Mouse (Mus musculus) thymus, adult 18-20 months (tissue): ENCODE data around the gene Hoxa7.

Source experiments
- DNase-seq, 2 experiments: peaks; one replicate each; pipeline ENCODE4 v3.0.0; 2022; ENCODE audit warnings: mixed read lengths in 2 of 2

Hoxa7 gene

DNA sequence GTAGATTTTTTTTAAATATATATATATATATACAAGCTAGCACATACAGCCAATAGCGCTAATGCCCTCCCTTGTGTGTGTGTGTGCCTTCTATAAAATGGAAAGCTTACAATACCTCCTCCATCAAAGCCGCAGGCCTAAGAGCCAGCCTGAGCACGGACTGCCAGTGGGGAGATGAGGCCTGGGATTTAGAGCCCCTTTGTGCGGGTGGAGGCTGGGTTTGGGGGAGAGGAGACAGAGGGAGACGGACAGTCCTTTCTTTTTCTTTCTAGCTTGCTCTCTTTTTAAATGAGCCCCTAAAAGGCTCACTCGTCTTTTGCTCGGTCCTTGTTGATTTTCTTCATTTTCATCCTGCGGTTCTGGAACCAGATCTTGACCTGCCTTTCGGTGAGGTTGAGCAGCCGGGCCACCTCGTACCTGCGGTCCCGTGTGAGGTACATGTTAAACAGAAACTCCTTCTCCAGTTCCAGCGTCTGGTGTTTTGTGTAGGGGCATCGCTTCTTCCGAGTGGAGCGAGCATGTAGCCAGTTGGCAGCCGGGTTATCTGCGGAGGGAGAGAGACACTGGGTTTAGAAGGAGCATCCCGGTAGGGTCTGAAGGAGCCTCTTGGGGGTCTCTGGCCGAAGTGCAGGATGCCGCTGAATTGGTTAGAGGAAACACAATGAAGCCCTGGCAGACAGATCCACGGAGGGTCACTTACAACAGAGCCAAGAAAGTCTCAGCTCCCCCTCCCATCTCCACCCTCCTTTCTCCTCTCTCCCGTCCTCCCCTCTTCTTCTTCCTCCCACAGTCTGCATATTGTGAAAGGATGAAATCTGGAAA, 2.5 kb upstream of the Hoxa7 start:
- DNase-seq: no peak

- DNase-seq: no peak
These were observed 1.1 kb upstream of the Hoxa7 start for GRCm38 (mm10) chr6:52222729-52223128.

DNA sequence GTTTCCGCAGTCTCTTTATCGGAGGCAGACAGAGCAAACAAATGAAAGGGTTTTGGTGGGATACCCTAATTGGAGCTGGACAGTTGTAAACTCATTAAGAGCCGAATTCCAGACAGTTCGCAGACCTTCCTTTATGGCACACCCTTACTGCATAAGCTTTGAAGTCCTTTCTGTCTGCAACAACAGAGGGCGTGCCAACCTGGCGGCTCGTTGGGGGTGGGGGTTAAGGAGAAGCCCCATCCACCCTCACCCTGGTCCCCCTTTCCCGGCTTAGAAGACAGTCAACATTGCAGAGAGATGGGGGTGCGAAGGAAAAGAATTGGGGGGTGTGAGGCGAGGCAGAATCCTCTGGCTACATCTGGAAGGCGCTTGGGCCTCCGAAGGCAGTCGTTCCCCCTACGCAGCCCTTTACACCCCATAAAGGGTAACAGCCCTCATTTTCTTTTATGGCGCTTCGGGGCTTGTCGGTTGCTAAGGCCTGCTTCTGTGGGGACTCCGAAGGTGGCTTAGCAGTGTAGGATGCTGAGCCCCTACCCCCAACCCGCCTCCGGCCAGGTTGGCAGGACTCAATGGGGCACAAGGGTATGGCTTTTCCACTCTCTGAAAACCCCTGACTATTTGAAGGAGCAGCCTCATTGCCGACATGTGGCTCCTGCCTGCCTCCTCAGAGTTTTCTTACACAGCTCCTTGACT, 485 bp upstream of the Hoxa7 start:
- DNase-seq: peak in 1 of 2 experiments; percentile 3

DNA sequence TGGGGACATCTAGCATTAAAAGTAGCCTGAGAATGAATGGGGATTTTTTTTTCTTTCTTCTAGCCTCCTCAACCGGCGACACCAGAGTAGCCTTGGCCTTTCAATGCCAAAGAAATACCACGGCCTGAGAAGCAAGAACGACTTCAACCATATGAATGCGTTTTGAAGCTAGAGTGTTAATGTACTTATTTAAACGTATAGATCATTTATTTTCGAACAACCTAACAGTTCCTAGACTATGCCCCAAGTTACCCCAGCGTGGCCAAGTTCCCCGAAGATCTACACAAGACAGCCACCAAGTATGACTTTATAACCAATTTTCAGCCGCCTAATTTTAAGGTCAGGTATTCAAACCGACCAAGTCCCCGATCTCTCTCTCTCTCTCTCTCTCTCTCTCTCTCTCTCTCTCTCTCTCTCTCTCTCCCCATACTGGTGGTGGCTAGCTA, 766 bp downstream of the Hoxa7 start:
- DNase-seq: no peak

- DNase-seq: peak in 1 of 2 experiments; percentile 1
These were observed 1.4 kb downstream of the Hoxa7 start for GRCm38 (mm10) chr6:52220003-52220864.

DNA sequence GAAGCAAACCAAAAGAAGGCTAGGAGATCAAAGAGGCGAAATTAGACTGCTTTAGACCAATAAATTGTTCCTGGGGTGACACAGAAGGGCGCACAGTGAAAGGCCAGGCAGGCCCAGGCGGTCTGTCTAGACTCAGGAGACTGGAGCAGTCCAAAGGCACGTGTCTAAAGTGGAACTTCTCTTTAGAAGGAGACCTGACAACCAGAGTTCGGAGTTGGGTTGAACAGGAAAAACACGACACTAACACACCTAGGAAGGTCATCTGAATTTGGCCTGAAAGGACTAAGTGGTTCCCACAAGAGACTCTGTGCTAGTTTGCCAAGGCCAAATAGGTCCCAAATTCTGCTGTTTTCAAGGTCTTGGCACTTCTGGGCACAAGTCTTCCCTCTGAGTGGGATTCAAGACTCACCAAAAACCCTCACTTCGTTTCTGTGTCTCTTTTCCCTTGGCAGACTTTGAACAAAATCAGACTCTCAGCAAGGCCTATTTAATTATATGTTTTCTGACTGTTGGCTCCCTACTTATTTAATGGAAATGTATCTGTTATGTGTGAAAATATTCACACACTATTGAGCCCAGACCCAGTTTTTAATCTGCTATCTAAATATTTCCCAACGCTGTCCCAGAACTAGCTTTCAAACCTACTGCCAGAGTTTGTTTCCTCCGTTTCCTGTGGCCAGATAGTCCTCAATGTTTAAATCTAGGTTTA, 2.3 kb downstream of the Hoxa7 start:
- no peak for DNase-seq

- DNase-seq: no peak
These were observed 2.9 kb downstream of the Hoxa7 start for GRCm38 (mm10) chr6:52218643-52219215.

DNA sequence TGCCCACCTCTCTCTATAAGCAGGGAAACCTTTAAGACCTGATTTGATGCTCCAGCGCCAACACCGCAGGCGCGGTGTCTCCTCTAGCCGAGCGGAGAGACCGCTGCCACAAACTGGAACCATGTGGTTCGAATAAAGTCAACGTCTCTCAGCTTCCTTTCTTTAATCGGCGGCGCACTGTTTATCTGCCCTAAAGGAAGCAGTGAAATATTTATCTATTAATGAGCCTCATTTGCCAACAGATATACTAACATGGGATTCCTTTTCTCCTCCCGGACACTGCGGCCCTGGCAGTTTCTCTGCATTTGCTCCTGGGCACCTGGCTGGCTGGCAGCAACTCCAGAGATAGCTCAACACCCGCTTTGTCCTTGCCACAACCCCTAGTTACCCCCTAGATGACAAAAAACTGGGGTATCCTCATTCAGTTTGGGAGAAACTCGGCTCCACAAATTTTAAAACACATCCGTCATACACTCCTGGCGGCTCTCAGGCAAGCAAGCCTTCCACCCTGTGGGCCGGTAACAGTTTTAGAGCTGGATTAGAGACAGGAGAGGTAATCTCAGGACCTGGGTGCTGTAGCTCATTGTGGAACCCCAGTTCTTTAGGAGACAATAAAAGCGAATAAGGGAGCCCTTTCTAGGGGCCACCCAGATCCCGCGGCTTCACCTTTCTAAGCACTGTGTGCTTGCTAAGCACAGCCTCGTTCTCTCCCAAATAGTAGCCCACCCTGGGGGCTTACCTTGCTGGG, 3.6 kb downstream of the Hoxa7 start:
- no peak for DNase-seq

GRCm38 (mm10) chr6:52217459-52217768, 4.2 kb downstream of the Hoxa7 start:
- peak; percentile 52 to 58 for DNase-seq

- DNase-seq: no peak
These were observed 4.8 kb downstream of the Hoxa7 start for GRCm38 (mm10) chr6:52216691-52217458.

GRCm38 (mm10) chr6:52215771-52216535, 5.7 kb downstream of the Hoxa7 start:
- DNase-seq: no peak

DNA sequence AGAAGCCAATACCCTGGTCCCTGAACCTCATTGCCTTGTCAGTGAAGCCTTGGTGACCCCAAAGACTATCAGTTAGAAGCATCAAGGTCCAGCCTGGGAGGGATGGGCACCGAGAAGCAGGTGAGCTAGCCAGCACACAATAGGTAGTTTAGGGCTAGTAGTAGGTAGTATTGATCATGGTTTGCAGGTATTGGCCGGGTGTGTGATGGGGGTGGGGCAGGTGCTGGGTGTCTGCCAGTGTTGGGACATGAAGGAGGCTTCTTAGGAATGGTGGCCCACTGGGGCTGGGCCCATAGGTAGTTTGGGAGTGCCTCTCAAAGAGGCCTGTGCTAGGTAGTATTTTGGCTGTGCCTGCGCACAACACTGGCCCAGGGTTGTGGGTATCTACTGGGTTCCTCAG, 6.6 kb downstream of the Hoxa7 start:
- DNase-seq: no peak

DNA sequence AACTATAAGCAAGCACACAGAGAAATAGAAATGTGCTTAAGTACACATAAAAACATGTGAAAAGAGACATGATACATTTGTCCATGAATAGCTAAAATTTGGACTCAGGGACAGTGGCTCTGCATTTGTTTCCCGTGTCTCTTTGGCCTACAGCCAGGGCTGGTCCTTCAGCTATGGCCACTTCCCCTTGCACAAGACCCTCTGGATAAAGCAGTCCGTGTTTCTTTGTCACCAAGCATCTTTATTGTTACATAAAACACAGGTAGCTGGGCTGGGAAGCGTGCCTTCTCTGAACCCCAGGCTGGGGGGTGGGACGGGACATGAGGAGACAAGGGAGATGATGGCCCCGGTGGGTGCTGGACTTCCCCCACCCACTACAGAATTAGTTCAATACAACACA, 7.4 kb downstream of the Hoxa7 start:
- DNase-seq: no peak

DNA sequence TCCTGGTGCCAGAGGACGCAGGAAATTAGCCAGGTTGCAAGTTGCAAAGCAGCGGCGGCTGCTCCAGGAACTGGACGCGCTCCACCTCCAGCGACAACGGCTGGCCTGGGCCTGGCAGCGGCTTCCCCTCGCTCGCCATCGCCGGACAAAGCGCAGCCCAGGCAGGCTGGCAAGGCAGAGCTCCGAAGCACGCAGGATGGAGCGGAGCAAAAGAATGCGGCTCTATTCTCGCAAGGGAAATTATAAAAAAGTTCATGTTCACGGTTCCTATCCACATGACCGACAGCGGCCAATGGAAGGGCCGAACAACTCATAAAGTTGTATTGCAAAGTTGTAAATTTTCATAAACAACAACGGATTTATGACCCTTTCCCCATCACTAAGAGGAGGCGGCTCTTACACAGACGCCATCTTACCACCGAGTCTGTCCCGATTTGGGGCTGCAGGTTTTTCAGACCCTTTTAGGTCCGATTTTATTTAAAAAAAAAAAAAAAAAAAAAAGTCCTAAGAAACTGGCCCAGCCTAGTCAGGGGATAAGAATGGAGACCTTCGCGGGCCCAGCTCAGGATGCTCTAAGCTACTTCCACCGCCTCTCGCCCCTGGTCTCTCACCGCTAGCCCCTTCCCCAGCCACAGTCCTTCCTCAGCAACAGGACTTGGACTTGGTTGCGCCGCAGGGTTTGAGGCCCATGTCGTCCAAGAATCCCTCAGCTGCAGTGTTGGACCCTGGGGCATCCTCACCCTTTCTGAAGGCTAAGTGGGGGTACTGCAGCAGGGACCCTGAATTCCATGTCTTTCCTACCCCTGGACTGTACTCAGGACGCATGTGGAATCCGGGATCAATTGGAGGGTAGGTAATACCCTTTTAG, 8.3 kb downstream of the Hoxa7 start, which contains the start of the genes Hoxa3 and Gm28308:
TSS of gene Hoxa3 (minus strand) at position 218 of the 868 bp plus-strand sequence.
TSS of gene Gm28308 (minus strand) at position 221 of the 868 bp plus-strand sequence.
- no peak for DNase-seq

GRCm38 (mm10) chr6:52212556-52213118, 9.0 kb downstream of the Hoxa7 start:
- no peak for DNase-seq

- no peak for DNase-seq
These were observed 9.7 kb downstream of the Hoxa7 start for GRCm38 (mm10) chr6:52211961-52212360.

DNA sequence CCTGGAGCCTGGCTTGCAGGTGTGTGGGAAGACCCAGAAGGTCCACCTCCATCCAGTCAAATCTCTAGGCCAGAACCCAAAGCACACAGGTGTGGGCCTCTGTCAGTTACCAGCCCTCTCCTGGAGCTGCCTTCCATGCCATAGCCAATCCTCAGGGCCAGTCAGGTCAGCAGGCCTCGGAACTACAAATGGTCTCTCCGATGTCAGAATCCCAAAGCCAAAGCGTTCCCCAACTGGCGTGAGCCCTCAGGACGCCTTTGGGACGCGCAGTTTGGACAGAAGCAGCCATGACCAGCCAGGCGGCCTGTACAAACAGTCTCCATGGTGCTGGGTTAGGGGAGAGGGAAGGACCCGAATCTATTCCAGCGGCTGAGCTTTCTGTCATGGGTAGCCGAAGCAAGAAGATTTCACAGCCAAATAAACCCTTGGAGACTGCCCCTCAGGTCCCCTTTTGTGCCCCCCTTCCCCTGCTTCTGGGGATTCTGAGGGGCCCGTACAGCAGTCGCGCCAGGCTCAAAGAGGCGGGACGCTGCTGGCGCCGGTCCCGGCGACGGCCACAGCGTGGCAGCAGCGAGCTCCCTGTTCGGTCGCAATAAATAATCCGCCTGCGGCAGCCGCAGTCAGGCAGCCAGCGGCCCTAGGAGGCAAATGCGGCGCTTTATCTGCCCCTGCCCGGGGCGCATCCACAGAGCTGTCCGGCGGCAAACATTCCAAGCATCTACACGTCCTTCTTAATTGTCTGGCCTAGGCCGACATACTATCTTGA, 10.3 kb downstream of the Hoxa7 start:
- peak in 1 of 2 experiments; percentile 43 for DNase-seq

GRCm38 (mm10) chr6:52209685-52210046, 12.0 kb downstream of the Hoxa7 start:
- DNase-seq: no peak
